Mouse (Mus musculus): ENCODE data around the gene Pramef20.
"Not testable (repeated sequence)": the region's sequence is repeated elsewhere in the genome, so short reads cannot be mapped to it uniquely, and the experiment has no call there.

The Pramef20 gene

GRCm38 (mm10) chr4:144377911-144378310 is at the start of gene Pramef20:
Gene Pramef20 (minus strand): TSS chr4:144377933.
- POLR2A ChIA-PET: interaction anchor here in 1 of 4 experiments (2.1 kb wide), 1 partner anchor 27 kb away, joined by 4 read pairs; no protein-coding TSS in a partner anchor
- CTCF ChIA-PET: no interaction called here

DNA sequence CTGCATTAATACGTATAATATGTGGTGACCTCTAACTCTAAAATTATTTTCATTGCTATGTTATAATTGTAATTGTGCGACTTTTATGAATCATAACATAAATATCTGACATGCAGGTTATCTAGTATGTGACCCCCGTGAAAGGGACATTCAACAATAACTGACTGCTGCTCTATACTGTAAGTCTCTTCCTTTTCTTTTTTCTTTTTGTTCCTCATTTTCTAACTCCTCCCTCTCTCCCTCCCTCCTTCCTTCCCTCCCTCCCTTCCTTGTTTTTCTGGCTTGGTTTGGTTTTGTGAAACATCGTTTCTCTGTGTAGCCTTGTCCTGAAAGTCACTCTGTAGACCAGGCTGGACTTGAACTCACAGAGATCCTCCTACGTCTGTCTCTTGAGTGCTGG is 46.9 kb upstream of the Pramef20 start:
- ChIA-PET POLR2A (no interaction called here), CTCF (no interaction called here)

DNA sequence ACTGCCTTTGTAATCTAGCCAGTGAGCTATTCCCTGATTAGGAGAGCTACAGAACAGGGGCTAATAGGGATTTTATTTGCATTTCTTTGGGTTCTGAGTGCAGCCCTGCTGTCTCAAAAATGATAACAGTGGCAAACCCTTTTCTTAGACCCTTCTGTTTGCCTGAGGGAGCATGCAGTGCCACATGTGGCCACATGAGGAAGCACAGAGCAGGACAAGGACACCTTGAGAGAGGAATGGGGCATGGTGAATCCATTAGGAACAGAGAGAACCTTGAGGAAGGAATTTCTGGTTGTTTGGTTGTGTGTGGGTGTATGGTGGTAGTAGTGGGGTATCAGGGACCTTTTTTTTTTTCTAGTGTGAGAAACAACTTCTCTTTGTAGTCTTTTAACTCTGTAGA is 42.9 kb upstream of the Pramef20 start:
- CTCF ChIA-PET: interaction anchor here in 2 of 4 experiments (0.6 to 1.6 kb wide), 2 partner anchors 14 to 15 kb away, joined by 4 read pairs; no protein-coding TSS in a partner anchor
- POLR2A ChIA-PET: interaction anchor here in 1 of 4 experiments (1.0 to 1.3 kb wide), 2 partner anchors 14 to 16 kb away, joined by 3 to 7 read pairs; no protein-coding TSS in a partner anchor

- ChIA-PET POLR2A (no interaction called here), CTCF (no interaction called here)
These were observed 30.6 kb upstream of the Pramef20 start, which contains the start of gene Pramef12 for GRCm38 (mm10) chr4:144408290-144408689. Gene Pramef12 (minus strand): TSS chr4:144408464.

DNA sequence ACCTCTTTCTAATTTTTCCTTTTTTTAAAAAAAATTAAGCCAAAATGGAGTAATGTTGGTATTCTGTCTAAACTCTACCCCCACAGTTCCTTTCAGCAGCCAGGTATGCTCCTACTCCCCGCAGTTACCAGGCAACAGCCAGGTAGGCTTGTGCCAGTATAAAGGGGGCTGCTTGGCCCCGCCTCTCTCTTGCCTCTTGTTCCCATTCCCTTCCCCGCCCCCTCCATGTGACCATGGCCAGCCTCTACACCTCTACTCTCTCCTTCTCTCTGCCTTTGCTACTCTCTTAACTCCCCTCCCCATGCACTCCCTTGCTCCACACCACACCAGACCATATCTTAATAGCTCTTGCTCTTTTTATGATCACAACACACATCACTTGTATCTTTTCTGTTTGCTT is 28.5 kb upstream of the Pramef20 start:
- POLR2A ChIA-PET: interaction anchor here in 1 of 4 experiments (0.7 to 1.3 kb wide), 2 partner anchors 14 to 46 kb away, joined by 3 read pairs; no protein-coding TSS in a partner anchor
- CTCF ChIA-PET: interaction anchor here in 1 of 4 experiments (0.7 kb wide), 1 partner anchor 14 kb away, joined by 4 read pairs; no protein-coding TSS in a partner anchor

DNA sequence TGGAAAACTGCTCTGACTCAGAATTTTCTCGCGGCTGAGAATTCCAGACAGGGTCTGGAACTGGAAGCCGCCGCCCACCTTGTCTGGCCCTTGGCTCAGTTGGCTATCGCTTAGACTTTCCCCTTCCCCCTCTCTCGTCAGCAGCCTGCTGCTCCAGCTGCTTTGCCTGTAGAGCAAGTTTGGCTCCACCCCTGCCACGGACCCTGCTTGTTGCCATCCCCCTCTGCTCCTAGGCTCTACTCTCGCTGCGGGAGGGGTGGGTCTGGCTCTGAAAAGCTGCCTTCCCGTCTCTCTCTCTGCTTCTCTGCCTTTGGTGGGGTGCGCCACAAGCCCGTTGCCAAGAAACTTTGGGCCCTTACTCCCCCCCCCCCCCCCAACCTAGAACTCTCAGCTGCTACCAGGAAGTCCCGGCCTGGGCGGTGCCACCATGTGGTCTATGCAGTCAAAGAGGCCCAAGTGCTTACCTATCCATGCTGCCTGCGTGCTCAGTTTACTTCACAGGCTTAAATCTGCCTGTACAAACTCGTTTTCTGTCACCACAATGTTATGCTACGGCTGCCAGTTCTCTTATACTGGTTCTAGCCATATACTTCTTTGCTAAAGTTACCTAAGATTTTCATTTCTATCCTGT is 26.8 kb upstream of the Pramef20 start:
- ChIA-PET CTCF (interaction anchor here in 2 of 4 experiments (0.6 to 1.1 kb wide), 3 partner anchors 487 to 1105 kb away, joined by 3 read pairs; partner anchors contain the start of gene Pdpn (in 1 of the 2)), POLR2A (interaction anchor here in 3 of 4 experiments (0.6 to 1.9 kb wide), 18 partner anchors 8 to 1434 kb away, joined by 3 to 7 read pairs (median 4); partner anchors contain the start of genes Pdpn (in 1 of the 3) and Pramef20 (in 1 of the 3))

DNA sequence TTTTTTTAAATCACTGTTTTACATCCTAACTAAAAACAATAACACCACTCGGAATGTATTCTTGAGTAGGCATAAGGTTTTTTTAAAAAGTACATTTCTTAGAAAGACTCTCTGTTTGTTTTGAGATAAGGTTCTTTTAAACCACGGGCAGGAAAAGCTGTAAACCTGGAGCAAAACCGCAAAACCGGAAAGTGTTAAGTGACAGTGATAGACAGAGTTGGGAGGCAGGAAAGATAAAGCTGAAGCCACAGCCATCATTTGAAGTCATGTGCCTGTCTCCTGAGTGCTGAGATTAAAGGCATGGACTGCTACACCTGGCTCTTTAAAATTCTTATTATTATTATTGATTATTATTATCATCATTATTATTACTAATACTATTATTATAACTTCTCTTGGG is 25.0 kb upstream of the Pramef20 start:
- ChIA-PET CTCF (no interaction called here), POLR2A (no interaction called here)

DNA sequence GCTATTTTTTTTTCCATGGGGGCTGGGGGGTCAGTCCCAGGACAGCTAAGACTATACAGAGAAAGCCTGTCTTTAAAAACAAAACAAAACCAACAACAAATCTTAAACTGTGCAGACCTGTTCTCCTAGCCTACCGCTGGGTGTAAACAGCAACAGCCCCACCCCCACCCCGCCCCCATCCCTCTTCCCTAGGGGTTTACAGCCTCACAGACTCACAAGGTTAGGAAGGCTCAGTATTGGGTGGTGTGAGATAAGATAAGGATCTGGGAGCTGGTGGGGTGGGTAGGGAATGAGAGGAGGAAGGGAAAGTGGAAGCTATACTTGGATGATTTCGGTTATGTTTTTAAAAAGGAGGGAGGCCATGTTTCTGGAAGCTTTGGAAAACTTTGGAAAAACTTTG is 18.6 kb upstream of the Pramef20 start:
- ChIA-PET POLR2A (interaction anchor here in 2 of 4 experiments (0.6 to 2.0 kb wide), 7 partner anchors 8 to 178 kb away, joined by 3 to 7 read pairs (median 4); no protein-coding TSS in a partner anchor), CTCF (interaction anchor here in 2 of 4 experiments (0.6 to 1.2 kb wide), 3 partner anchors 15 to 857 kb away, joined by 3 to 8 read pairs (median 3); no protein-coding TSS in a partner anchor)

GRCm38 (mm10) chr4:144357642-144358041 is 20.1 kb downstream of the Pramef20 start, which contains the start of gene Gm13119:
Gene Gm13119 (plus strand): TSS chr4:144357942.
- CTCF ChIA-PET, POLR2A ChIA-PET: not testable (repeated sequence)

DNA sequence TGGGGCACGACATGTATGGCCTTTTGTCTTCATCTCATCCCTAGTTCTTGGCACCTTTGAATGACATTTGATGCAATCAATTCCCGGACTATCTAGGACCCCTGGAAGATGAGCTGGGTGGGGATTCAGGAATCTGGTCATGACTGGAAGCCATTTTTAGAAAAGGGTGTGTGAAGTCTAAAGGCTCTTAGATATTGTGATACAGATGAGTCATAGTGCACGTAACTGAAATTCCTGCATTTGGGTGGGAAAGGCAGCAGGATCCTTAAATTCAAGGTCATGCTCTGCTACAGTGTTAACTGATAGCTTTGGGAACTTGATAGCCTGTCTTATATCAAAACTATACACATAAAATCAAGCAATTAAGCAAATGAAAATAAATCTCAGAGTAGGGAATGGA is 41.9 kb downstream of the Pramef20 start:
- POLR2A ChIA-PET: interaction anchor here in 1 of 4 experiments (0.7 kb wide), 1 partner anchor 8 kb away, joined by 3 read pairs; no protein-coding TSS in a partner anchor
- CTCF ChIA-PET: not testable (repeated sequence)

GRCm38 (mm10) chr4:144329949-144330348 is 47.8 kb downstream of the Pramef20 start, which contains the start of gene Gm13128:
Gene Gm13128 (plus strand): TSS chr4:144330249.
- POLR2A ChIA-PET, CTCF ChIA-PET: not testable (repeated sequence)
